Mouse (Mus musculus) small intestine, adult 2 months (tissue): ENCODE measurements at regions not wholly inside any gene's neighbourhood (a gene's known extent, or its start where the extent isn't known, plus 50 kb on each side); places are given as distances from the start of the nearest gene placed in this dataset.

Experiments
- H3K27ac ChIP-seq: fragments of 200-500 bp; 2 replicates; pipeline ENCODE4 v1.5.1; 2012; ENCODE audit warnings: low read depth, low read length, control low read depth, inconsistent platforms; ENCODE audit not compliant: insufficient read depth
- H3K27me3 ChIP-seq: fragments of 200-500 bp; 2 replicates; pipeline ENCODE4 v1.6.1; 2012; ENCODE audit warnings: mild to moderate bottlenecking, moderate library complexity, low read length, inconsistent platforms; ENCODE audit not compliant: control insufficient read depth, insufficient read depth
- H3K36me3 ChIP-seq: fragments of 200-500 bp; 2 replicates; pipeline ENCODE4 v1.6.1; 2012; ENCODE audit warnings: mild to moderate bottlenecking, low read length, control low read depth, inconsistent platforms; ENCODE audit not compliant: control insufficient read depth, insufficient read depth
- H3K4me1 ChIP-seq: fragments of 200-500 bp; 2 replicates; pipeline ENCODE4 v1.6.1; 2012; ENCODE audit warnings: low read length, inconsistent platforms, mixed read lengths; ENCODE audit not compliant: control insufficient read depth, insufficient read depth, insufficient read length
- H3K4me3 ChIP-seq: fragments of 200-500 bp; 2 replicates; pipeline ENCODE4 v1.5.1; 2012; ENCODE audit warnings: low read depth, mild to moderate bottlenecking, control low read depth, inconsistent platforms, low read length, moderate library complexity
- CTCF ChIP-seq: fragments of 200-500 bp; IDR thresholded peaks from 2 replicates; pipeline ENCODE4 v1.5.1; 2012; ENCODE audit warnings: low read depth, mild to moderate bottlenecking, control low read depth, inconsistent platforms, low read length, moderate library complexity, mixed read lengths; ENCODE audit not compliant: insufficient replicate concordance, insufficient read length; ENCODE audit errors: extremely low read depth
- POLR2A ChIP-seq: fragments of 200-500 bp; IDR thresholded peaks from 2 replicates; pipeline ENCODE4 v1.6.1; 2012; ENCODE audit warnings: low read depth, mild to moderate bottlenecking, control low read depth, inconsistent platforms, low read length, moderate library complexity
- WGBS: fragments of 180-500 bp; shearing (Covaris S2); methylation state at CpG from one replicate; pipeline ENCODE4 v1.1.7; 2018; 5-methylcytosine and 5-hydroxymethylcytosine counted together

DNA sequence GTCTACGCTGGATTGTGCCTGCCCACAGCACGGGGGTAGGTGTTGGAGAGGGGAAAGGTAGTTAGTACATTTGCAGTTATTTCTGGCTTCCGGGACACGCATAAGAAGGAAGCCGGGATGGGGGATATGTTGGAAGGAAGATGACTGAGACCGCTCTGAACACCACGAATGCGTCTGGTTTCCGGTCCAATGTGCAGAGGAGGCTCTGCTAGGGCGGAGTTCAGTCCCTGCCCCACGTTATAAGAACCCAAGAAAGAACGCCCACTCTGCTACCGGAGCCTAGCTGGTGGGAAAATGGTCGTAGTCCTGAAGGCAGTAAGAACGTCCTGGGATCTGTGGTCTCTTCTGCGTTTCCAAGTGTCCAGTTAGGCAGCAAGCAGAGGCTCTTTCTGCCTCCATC, 104.1 kb downstream of the Sox9 start:
- TF ChIP-seq POLR2A (no peak), CTCF (no peak)
- Histone ChIP-seq H3K27ac (no peak overlapping the region), H3K4me1 (no peaks in the 10 kb centered on the region), H3K27me3 (no peaks in the 10 kb centered on the region), H3K36me3 (no peaks in the 10 kb centered on the region), H3K4me3 (no peak overlapping the region)
- 89% methylated on average over 16 of the region's 16 CpGs for WGBS

DNA sequence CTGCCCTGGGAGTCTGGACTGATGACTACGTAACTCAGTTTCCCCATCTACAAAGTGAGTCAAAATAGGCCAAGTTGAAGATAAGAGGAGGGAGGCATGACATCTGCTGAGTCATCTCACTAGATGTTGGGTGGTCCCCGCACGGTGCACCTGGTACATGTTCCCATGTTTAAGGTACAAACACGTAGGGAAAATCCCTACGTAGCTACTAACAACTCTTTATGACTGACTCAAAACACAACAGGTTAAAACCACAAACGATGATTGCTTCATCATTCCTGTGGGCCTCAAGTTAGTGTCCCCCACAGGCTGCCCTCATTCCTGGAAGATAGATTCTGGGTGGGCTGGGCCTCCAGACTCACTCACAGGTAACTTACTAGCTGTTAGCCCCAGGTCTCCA, 107.7 kb downstream of the Sox9 start:
- WGBS, result 91% methylated on average over 6 of the region's 6 CpGs
- H3K27me3 ChIP-seq, result no peaks in the 10 kb centered on the region
- no peak overlapping the region for H3K4me3 ChIP-seq
- no peaks in the 10 kb centered on the region for H3K4me1 ChIP-seq
- no peaks in the 10 kb centered on the region for H3K36me3 ChIP-seq
- no peak overlapping the region for H3K27ac ChIP-seq
- TF ChIP-seq CTCF, result no peak
- TF ChIP-seq POLR2A, result no peak

DNA sequence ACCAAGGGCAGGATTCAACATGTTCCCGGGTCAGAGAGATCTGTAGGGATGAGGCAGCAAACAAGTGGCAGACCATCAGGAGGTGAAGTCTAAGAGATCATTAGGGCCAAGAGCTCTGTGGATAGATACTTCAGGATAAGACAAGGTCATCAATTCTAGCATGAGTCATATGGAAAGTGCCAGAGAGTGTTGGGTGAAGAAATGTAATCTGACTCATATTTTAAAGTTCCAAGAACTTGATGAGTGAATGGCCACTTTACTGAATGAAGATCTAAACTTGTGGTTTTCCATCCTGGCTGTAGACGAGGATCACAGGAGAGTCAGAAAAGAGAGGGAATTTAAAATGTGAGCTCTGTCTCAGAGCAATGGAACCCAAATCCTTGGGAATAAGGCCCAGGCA, 115.6 kb downstream of the Sox9 start:
- Histone ChIP-seq H3K27me3 (no peaks in the 10 kb centered on the region), H3K4me1 (no peaks in the 10 kb centered on the region), H3K36me3 (no peaks in the 10 kb centered on the region), H3K4me3 (no peak overlapping the region), H3K27ac (no peak overlapping the region)
- 79% methylated on average over 2 of the region's 2 CpGs for WGBS
- no peak for TF ChIP-seq CTCF
- TF ChIP-seq POLR2A, result no peak

- TF ChIP-seq CTCF (no peak), POLR2A (no peak)
- Histone ChIP-seq H3K4me1 (peaks cover 2% of the 10 kb centered on the region; the same call in 1 of the 2 replicates), H3K36me3 (no peaks in the 10 kb centered on the region), H3K27ac (no peak overlapping the region), H3K27me3 (no peaks in the 10 kb centered on the region), H3K4me3 (no peak overlapping the region)
- 26% methylated on average over 3 of the region's 3 CpGs for WGBS
Measured at GRCm38 (mm10) chr11:112902618-112903017, 120.6 kb downstream of the Sox9 start.

GRCm38 (mm10) chr11:112910309-112910708, 128.3 kb downstream of the Sox9 start:
- TF ChIP-seq POLR2A (no peak), CTCF (no peak)
- peak overlapping the region; percentile 50 for H3K4me3 ChIP-seq
- peaks cover 19% of the 10 kb centered on the region; the same call in 1 of the 2 replicates for H3K4me1 ChIP-seq
- WGBS, result 24% methylated on average over 5 of the region's 5 CpGs
- no peaks in the 10 kb centered on the region for H3K27me3 ChIP-seq
- H3K36me3 ChIP-seq, result no peaks in the 10 kb centered on the region
- H3K27ac ChIP-seq, result peak overlapping the region; percentile 86

- Histone ChIP-seq H3K4me3 (no peak overlapping the region), H3K27ac (no peak overlapping the region), H3K27me3 (no peaks in the 10 kb centered on the region), H3K36me3 (no peaks in the 10 kb centered on the region), H3K4me1 (peaks cover 19% of the 10 kb centered on the region; the same call in 1 of the 2 replicates)
- WGBS, result 44% methylated on average over 3 of the region's 3 CpGs
- TF ChIP-seq POLR2A (no peak), CTCF (no peak)
Measured at GRCm38 (mm10) chr11:112912875-112913274, 130.9 kb downstream of the Sox9 start.

DNA sequence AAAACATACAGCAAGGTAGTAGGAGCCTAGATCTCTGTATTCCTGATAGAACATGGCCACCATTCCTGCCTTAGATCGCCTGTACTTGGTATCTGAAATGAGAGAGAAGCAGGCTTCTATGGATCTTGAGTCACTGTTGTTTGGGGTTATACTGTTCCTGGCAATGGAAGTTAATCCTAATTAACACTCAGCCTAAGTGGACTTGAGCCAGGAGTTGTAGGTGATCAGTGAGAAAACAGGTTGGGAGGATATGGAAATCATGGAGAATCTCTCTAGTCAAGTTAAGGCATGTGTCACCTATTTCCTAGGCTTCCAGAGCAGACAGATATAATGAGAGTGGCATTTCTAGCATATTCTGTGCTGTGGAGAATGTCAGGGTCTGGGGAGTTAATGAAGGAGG, 134.9 kb downstream of the Sox9 start:
- peaks cover 11% of the 10 kb centered on the region; the same call in 1 of the 2 replicates for H3K4me1 ChIP-seq
- WGBS, result 87% methylated on average over 1 of the region's 1 CpGs
- H3K27ac ChIP-seq, result no peak overlapping the region
- TF ChIP-seq CTCF (no peak), POLR2A (no peak)
- H3K27me3 ChIP-seq, result no peaks in the 10 kb centered on the region
- no peaks in the 10 kb centered on the region for H3K36me3 ChIP-seq
- no peak overlapping the region for H3K4me3 ChIP-seq

- H3K27me3 ChIP-seq, result no peaks in the 10 kb centered on the region
- no peaks in the 10 kb centered on the region for H3K36me3 ChIP-seq
- WGBS, result 86% methylated on average over 4 of the region's 4 CpGs
- no peak overlapping the region for H3K27ac ChIP-seq
- no peak overlapping the region for H3K4me3 ChIP-seq
- no peaks in the 10 kb centered on the region for H3K4me1 ChIP-seq
- TF ChIP-seq CTCF, result no peak
- no peak for TF ChIP-seq POLR2A
Measured at GRCm38 (mm10) chr11:112920131-112920530, 138.1 kb downstream of the Sox9 start.
